Mouse (Mus musculus) bone marrow macrophage, adult 2 months (primary cell): ENCODE data around the gene Hes7. TPM values are rescaled to one million over a fixed set of nuclear protein-coding genes. Genes with fewer than 3 reads are reported as not detected.

Experiments used
- H3K27ac ChIP-seq: 2 replicates; pipeline ENCODE4 v1.5.1; 2012; ENCODE audit warnings: low read depth, low read length; ENCODE audit not compliant: insufficient read depth
- H3K4me1 ChIP-seq: 2 replicates; pipeline ENCODE4 v1.6.1; 2012; ENCODE audit warnings: low read length; ENCODE audit not compliant: control insufficient read depth, insufficient read depth
- H3K4me3 ChIP-seq: 2 replicates; pipeline ENCODE4 v1.5.1; 2012; ENCODE audit warnings: mild to moderate bottlenecking, low read length, moderate library complexity; ENCODE audit not compliant: insufficient read depth
- CTCF ChIP-seq: IDR thresholded peaks from 2 replicates; pipeline ENCODE4 v1.5.1; 2012; ENCODE audit warnings: low read depth, mild to moderate bottlenecking, low read length, moderate library complexity
- POLR2A ChIP-seq: IDR thresholded peaks from 2 replicates; pipeline ENCODE4 v1.6.1; 2012; ENCODE audit warnings: mild to moderate bottlenecking, low read depth, low read length, borderline replicate concordance
- polyA plus RNA-seq: library from polyadenylated mRNA; stranded (reverse); fragments of >200 nt; gene quantifications from 2 replicates; pipeline ENCODE4 v1.2.4, GENCODE M21; 2012; ENCODE audit not compliant: missing spikeins, insufficient read depth, insufficient read length

The Hes7 gene
- polyA plus RNA-seq, 1 experiment, result 0.71 TPM

DNA sequence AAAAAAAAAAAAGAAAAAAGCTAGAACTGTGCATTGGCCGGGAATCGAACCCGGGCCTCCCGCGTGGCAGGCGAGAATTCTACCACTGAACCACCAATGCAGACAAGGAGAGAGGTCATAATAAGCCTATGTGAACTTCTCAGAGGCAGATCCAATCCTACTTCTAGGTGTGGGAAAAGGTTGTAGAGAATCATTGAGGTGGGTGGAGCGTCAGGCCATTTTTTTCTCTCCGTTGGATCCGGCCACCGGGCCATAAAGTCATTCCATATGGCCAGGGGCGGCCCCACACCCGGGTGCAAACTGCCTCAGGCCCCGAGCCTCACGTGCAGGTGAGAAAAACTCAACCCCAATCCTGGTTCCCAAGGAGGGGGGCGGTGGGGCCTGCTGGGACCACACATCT lies 1.4 kb upstream of the Hes7 start:
- no peak overlapping the region for H3K27ac ChIP-seq
- H3K4me3 ChIP-seq, result peak overlapping the region; percentile 70
- TF ChIP-seq CTCF (no peak), POLR2A (no peak)
- peaks cover 16% of the 10 kb centered on the region for H3K4me1 ChIP-seq

- Histone ChIP-seq H3K4me1 (peaks cover 16% of the 10 kb centered on the region), H3K4me3 (peak overlapping the region; percentile 72)
Observed at GRCm38 (mm10) chr11:69119446-69120155, 603 bp upstream of the Hes7 start.

GRCm38 (mm10) chr11:69121001-69121740 lies 967 bp downstream of the Hes7 start:
- Histone ChIP-seq H3K4me1 (peaks cover 16% of the 10 kb centered on the region), H3K27ac (no peak overlapping the region), H3K4me3 (peak overlapping the region; percentile 72)
- TF ChIP-seq CTCF (no peak), POLR2A (no peak)

More at GRCm38 (mm10) chr11:69119446-69120155, 603 bp upstream of the Hes7 start:
- TF ChIP-seq CTCF, result no peak
- no peak overlapping the region for H3K27ac ChIP-seq

DNA sequence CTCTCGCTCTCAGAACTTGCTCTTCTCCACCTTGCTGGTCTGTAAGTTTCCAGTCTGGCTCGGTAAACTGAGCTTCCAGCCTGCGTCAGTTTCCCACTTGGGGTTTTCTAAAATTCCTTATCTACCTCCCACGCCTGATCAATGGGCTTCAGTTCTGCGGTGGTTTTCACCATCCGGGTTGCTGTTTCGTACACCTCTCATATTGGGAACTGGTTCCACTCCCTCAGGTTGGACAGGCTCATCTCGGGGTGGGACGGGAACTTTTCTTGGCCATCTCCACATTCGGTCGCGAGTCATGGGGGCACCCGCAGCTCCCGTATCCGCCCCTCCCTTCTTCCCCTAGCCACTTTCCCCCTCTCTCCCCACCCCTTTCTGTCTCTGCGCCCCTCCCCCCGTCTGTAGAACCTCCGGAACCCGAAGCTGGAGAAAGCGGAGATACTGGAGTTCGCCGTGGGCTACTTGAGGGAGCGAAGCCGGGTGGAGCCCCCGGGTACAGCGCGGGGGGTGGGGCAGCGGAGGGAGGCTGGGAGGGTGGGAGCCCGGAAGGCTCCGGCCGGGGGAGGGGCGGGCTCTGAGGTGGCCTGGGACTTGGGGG lies 1.6 kb downstream of the Hes7 start:
- no peak for TF ChIP-seq POLR2A
- no peak for TF ChIP-seq CTCF
- peaks cover 19% of the 10 kb centered on the region for H3K4me1 ChIP-seq
- H3K4me3 ChIP-seq, result peak overlapping the region; percentile 72
- no peak overlapping the region for H3K27ac ChIP-seq

DNA sequence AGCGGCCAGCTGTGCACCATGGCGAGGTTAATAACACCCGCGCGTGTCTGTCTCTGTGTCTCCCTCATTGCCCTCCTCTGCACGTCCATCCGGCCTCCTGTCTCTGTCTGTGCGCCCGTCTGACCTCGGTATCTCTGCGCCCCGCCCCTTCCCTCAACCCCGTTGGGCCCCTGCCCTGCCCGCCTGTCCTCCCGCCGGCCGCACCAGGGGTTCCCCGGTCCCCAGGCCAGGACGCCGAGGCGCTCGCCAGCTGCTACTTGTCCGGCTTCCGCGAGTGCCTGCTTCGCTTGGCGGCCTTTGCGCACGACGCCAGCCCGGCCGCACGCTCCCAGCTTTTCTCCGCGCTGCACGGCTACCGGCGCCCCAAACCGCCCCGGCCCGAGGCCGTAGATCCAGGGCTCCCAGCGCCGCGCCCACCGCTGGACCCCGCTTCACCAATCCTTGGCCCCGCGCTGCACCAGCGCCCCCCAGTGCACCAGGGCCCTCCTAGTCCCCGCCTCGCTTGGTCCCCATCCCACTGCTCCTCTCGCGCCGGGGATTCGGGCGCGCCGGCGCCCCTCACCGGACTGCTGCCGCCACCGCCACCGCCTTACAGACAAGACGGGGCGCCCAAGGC lies 2.2 kb downstream of the Hes7 start, which contains the start of gene 9130213A22Rik:
Gene 9130213A22Rik, minus strand, starts transcription at position 254 of the 616 bp plus-strand sequence.
- TF ChIP-seq CTCF (no peak), POLR2A (no peak)
- Histone ChIP-seq H3K4me1 (peaks cover 19% of the 10 kb centered on the region), H3K27ac (no peak within 1 kb of the TSS), H3K4me3 (peak within 1 kb of the TSS; percentile 79)

GRCm38 (mm10) chr11:69123056-69123692 lies 3.0 kb downstream of the Hes7 start:
- TF ChIP-seq POLR2A (no peak), CTCF (no peak)
- no peak overlapping the region for H3K27ac ChIP-seq
- H3K4me3 ChIP-seq, result peak overlapping the region; percentile 79
- peaks cover 19% of the 10 kb centered on the region for H3K4me1 ChIP-seq

DNA sequence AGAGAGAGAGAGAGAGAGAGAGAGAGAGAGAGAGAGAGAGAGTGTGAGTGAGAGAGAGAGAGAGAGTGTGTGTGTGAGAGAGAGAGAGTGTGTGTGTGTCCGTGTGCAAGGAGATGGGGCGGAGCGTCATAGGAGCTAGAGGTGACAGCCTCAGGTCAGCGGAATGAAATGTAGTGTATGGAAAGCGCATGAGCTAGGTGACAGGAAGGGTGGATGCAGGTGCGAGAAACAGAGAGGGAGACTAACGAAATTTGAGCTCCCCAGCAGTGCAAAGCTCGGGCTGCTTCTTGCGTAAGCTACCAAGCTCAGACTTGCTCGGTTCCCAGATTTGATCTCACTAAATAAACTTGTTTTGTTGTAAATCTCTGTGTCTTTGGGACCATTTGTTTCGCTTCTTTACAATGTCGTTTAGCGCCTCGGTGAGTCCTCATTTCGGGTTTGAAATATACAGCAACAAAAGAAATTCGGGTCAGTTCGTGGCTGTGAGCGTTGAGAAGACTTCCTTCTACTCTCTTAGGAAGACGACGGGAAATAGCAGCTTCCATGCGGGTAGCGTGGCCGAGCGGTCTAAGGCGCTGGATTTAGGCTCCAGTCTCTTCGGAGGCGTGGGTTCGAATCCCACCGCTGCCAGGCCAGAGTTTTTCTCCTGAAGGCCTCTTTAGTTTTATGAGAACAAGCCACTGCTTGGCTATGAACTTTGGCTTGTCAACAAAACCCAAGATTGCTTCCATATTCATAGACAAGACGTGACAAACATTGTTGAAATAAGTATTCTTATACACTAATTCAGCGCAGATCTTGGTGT lies 3.7 kb downstream of the Hes7 start:
- Histone ChIP-seq H3K4me1 (peaks cover 18% of the 10 kb centered on the region), H3K4me3 (peak overlapping the region; percentile 79), H3K27ac (peak overlapping the region; percentile 64)
- TF ChIP-seq POLR2A, result no peak
- TF ChIP-seq CTCF, result no peak

DNA sequence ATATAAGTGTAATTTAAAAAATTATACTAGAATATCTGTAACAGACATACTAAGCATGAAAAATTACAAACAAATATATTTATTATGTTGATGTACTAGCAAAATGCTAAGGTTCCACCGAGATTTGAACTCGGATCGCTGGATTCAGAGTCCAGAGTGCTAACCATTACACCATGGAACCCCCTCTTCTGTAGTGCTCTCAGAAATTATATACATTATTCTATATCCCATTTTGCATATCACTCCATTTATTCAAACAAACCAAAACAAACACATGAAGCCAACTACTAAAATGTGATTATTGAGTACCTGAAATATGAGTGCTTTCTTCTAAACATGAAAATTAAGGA lies 4.3 kb downstream of the Hes7 start:
- no peak for TF ChIP-seq CTCF
- TF ChIP-seq POLR2A, result no peak
- Histone ChIP-seq H3K4me1 (peaks cover 16% of the 10 kb centered on the region), H3K4me3 (no peak overlapping the region), H3K27ac (no peak overlapping the region)
